Mouse (Mus musculus) heart, postnatal 36 days (tissue): ENCODE results near the gene B3gnt3. TPM values are rescaled to one million over a fixed set of nuclear protein-coding genes. Genes with fewer than 3 reads are reported as not detected.
"Not testable (repeated sequence)": the region's sequence is repeated elsewhere in the genome, so short reads cannot be mapped to it uniquely, and the experiment has no call there.

Source experiments
- DNase-seq, 2 experiments: peaks; one replicate each; pipeline ENCODE4 v3.0.0; 2021 to 2022
- intact Hi-C: fragments of 180-260 bp; cut with DNase I; formaldehyde crosslinking; loops from one replicate; pipeline ENCODE4 v1.15.1; 2025
- total RNA-seq, 2 experiments: library from RNA; stranded (reverse); gene quantifications; 2 replicates each; pipeline ENCODE4 v1.2.3; 2021

B3gnt3 gene
- total RNA-seq, 2 experiments from 2014 or later, result 6.5 to 7.5 TPM

DNA sequence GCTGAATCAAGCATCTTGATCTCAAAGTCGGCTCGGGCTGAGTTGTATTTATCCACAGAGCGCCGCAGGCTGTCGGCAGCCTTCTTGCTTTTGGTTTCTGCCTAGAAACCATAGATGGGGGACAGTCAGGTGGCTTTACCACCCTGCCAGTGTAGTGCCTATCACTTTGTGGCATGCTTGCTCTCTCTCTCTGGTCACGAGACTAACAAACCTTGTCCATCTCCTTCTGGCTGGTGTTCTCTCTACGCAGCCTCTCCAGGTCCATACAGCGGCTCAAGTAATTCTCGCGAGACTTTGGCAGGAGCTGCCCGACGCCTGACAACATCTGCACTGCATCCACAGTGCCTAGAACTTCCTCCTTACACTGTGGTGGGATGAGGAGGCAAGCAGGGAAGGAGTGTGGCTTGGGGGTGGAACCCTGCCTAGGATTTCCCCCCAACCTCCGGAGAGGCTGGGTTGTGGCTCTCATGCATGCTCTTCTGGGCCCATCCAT, 15.0 kb upstream of the B3gnt3 start:
- intact Hi-C loops, result no loop called here
- DNase-seq, result no peak

DNA sequence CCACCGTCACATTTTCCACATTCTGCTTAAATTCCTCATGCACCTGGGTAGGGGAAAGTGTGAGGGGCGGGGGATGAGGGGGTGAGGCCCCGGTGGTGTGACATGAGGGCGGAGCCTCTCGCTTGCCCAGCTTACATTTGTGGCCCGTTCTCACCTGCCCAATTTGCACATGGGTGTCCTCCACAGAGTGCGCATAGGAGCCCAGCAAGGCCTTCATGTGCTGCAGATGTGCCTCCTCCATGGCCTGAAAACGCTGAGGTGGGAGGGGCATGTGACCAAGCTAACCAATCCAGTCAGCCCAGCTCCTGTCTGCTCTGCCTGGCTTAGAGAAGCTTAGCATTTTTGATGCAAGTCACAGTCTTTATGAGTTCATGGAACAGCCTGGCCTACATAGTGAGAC, 13.9 kb upstream of the B3gnt3 start:
- intact Hi-C loops, result no loop called here

DNA sequence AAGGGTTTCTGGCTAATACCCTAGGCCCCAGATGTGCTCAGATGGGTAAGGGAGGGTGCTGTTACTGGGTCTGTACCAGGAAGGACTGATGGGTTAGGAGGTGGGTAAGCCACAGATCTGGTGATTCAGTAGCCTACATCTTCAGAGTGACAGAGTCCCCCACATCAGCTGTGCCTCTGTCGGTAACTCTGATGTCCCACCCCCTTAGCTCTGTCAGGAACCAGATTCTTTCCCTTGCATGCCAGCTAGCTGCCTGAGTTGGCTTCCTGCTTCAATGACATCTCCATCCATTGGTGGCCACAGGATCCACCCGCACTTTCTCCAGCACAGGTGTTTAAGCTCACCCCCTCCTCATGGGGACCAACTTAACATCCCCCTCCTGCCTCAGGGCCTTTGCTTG, 10.0 kb upstream of the B3gnt3 start:
- intact Hi-C loops, result no loop called here
- DNase-seq, result no peak

More for the DNA sequence above, 13.9 kb upstream of the B3gnt3 start:
- DNase-seq, result no peak

DNA sequence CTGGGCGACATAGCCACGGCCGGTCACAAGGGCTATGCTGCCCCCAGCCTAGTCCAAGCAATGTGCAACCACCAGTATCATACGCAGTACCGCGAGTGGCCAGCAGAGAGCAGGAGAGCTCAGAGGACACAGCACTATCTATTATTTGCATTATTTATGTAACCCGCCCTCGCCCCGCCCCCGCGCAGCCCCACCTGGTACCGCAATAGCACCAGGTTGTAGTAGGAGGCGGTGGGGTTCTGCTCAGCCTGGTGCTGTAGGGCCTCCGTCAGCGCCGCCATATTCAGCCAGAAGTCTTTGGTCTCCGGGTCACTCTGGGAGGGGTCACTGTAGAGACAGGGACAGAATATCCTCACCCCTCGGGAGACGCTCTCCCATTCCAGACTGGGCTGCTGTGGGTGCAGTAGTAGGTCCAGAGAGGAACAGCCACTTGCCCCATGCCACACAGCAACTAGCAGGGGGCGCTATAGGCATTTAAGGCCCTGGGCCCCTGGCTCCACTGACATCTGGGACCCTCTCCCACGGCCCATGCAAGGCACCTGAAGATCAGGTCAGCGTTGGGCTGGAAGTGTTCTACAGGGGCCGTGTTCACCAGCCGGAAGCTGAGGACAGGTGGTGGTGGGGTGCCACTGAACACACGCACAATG, 8.3 kb upstream of the B3gnt3 start:
- intact Hi-C loops, result loop anchor here (2.0 kb wide), 1 partner anchor 21 kb away; no protein-coding TSS in a partner anchor

DNA sequence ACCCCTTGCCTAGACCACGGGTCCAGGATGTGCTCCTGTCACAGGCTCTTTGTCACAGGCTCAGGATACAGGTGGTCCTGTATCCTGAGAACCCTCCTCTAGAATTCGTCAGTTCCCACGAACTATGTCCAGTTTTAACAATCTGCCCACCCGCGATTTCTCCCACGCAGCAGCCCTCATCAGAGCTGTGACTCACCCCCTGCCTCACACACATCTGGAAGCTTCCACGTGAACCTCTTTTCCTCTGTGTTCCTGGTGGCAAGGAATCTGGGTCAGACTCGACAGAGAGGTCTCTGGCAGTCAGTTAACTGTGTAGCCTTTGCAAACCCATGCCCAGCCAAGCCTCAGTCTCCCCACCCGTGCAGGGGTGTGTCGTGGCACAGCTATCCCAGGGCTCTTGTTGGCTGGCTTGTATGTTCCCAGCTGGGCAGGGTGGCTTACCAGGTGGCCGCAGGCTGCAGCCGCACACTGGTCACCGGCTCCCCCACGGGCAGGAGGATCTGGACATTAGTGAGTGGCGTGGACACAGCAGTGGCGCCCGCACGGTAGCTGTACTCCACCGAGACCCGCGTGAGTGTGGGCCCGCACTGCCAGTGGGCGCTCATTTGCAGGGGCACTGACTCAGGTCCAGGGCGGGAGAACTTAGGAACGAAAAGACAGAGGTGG, 7.7 kb upstream of the B3gnt3 start:
- intact Hi-C loops, result loop anchor here (2.0 kb wide), 1 partner anchor 22 kb away; no protein-coding TSS in a partner anchor
- DNase-seq, result no peak

More for the DNA sequence above, 8.3 kb upstream of the B3gnt3 start:
- DNase-seq, result peak; percentile 74 to 88

DNA sequence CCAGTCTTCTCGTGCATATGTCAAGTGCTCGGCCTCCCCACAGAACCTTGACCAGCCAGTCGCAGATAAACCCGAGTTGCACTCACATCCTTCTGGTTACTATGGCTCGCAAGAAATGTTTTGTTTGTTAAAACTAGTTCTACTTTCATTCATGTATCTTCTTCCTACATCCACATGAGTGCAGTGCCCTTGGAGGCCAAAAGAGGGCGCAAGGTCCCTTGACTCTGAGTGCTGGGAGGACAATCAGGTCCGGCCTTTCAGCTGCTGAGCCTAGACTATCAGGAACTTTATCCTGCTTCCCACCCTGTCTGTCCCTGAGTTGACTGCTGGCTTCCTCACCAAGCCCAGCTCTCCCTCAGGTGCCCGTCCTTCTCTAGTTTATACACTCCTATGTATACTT, 6.3 kb upstream of the B3gnt3 start:
- DNase-seq, result peak in 1 of 2 experiments; percentile 57
- intact Hi-C loops, result loop anchor here (2.0 kb wide), 1 partner anchor 23 kb away; no protein-coding TSS in a partner anchor

DNA sequence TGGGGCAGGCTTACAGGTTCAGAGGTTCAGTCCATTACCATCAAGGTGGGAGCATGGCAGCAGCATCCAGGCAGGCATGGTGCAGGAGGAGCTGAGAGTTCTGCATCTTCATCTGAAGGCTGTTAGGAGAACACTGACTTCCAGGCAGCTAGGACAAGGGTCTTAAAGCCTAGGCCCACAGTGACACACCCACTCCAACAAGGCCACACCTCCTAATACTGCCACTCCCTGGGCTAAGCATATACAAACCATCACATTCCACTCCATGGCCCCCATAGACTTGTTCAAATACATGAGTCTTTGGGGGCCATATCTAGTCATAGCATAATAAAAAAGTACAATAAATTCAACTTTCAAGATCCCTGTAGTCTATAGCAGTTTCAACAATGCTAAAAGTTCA, 1.8 kb upstream of the B3gnt3 start:
- DNase-seq, intact Hi-C loops: not testable (repeated sequence)

DNA sequence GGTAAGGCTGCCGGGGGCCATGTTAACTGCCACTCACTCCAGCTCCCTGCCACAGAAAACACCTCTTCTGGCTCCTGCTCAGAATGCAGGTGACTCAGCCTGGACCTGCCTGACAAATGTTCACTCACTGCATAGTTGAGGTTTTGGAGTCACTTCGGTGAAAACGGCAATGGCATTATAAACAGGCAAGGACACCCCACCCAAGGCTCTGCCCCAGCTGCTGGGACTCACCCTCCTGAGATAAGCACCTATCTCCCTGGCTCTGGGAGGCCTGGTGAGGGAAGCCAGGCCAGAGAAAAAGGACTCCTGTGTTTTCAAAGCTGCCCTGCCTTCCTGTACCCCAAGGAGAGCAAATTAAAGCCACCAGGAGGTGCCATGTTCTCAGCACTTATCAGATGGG, 1.3 kb upstream of the B3gnt3 start:
- intact Hi-C loops, result no loop called here
- DNase-seq, result no peak

DNA sequence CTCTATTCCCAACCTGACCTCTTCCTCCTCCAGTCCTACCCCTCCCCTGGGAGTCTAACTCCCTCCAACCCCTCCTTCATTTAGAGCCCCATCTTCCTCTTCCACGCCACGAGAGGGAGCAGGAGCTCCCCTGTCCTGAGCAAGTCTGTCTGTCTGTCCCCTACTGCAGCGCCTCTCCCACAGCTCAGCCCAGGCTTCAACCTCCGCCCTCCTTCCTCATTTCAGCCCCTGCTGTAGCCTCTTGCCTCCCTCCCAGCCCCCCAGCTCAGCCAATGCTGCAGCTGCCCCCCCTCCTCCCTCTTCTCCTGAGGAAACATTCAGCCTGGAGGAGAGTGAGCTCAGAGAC, 471 bp upstream of the B3gnt3 start:
- intact Hi-C loops, result no loop called here
- no peak for DNase-seq

DNA sequence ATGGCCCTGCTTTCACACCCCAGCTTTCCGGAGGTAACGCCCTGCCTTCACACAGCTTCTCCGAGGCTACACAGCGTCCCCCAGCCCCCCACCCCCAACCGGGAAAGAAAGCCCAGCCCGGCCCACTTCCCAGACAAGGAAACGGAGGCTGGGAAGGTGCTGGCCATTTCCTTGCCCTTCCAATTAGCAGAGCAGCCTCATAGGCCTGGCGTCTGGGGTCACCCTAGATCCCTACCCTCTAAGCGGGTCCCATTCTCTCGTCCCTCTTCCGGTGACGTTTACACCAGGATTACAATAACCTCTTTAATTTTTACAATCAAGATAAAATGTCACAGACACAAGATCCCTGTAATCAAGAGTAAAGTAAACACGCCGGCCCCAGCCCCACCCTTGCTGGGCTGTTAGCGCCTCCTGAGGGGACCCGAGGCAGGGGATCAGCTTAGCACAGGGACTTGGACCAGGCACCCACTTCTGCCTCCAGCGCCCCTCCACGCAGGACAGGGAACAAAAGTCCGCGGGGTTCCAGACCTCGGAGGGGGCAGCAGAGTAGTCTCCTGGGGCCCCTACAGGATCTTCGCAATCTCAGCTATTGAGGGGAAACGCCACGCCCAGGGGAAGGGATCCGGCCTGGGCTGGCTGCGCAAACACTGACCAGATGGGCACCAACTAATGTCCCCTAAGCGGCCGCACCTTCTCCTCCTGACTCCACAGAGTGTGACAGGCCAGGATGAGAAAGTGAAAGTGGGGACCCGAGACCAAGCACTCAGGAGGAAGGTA, 908 bp downstream of the B3gnt3 start:
- intact Hi-C loops, result loop anchor here (2.0 kb wide), 1 partner anchor 24 kb away; the partner anchor contains the start of gene Jak3
- DNase-seq, result peak; percentile 44 to 58

DNA sequence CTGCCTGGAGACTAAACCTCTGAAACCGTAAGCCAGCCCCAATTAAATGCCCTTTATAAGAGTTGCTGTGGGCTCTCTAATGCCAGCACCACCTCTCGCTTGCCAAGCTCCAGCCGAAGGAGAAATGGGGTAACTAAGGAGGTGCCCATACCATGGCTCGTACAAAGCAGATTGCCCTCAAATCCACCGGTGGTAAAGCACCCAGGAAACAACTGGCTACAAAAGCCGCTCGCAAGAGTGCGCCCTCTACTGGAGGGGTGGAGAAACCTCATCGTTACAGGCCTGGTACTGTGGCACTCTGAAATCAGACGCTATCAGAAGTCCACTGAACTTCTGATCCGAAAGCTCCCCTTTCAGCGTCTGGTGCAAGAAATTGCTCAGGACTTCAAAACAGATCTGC, 6.1 kb downstream of the B3gnt3 start:
- intact Hi-C loops, DNase-seq: not testable (repeated sequence)

DNA sequence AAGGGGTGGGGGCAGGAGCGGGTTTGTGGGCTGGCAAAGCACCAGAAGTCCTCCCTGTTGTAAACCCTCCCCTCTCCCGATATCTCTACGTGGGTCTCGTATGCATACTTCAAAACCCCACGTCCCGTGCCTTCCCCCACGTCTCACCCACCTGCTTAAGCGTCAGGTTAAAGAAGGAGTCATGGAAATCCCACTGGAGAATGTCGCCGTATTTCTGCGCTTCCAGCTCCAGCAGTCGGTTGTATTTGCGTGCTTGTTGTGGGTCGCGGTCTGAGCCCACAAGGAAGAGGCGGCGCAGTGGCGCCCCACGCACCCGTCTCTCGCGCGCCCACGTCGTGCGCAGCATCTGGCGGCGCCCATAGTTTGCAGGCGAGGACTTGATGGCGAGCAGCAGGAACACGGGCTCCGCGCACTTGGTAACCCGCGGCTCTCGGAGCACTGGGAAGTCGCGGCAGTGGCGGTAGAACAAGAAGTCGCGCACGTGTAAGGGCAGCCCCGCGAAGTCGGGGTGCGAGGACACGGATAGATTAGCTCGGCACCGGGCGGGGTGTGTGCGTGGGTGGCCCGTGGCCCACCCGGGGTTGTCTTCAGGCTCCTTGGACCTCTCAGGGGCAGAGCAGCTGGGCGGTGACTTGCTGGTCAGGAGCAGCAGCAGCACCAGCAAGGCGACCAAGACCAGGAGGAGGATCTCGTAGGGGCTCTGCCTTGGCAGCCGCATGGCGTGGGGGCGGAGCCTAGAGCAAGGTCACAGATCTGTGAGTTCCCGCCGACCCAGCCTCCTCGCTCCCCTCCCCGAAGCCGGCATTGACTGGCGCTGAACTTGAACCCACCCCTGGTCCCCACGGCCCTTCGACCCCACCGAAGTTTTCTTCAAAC, 8.2 kb downstream of the B3gnt3 start:
- DNase-seq, result no peak
- intact Hi-C loops, result no loop called here

DNA sequence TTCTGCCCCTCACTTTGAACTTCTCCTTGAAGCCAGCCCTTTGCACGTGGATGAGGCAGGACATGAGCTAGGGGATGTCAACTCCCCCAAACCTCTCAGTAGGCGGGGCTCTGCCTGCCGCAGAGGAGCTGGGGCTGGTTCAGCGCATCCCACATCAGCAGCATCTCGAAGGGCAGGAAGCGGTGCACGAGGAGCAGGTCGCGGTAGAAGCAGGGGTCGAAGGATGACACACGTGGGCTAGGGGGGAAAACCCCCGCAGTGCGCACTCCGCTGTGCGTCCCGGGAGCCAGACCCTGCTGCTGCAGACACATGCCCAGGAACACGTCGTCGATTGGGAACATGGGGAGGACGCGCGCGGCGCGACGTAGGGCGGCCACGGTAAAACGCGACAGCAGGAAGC, 9.1 kb downstream of the B3gnt3 start:
- intact Hi-C loops, result no loop called here
- DNase-seq, result no peak

DNA sequence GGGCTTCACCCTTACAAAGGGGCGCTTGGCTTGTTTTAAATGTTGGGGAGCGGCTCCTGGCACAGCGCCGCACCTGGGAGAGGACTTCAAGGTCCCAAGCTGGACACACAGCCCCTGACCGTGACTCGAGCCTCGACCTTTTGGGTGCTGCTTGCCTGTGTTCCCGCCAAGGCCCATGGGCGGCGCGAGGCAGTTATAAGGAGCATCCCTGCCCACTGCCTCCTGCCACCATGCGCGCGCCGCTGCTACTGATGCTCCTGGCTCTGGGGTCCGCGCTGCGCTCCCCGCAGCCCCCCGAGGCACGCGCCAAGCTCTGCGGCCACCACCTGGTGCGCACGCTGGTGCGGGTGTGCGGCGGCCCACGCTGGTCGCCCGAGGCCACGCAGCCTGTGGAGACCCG, 12.6 kb downstream of the B3gnt3 start, which contains the start of gene Insl3:
Gene Insl3 (plus strand): TSS at position 187 of the 400 bp plus-strand sequence.
- no peak for DNase-seq
- intact Hi-C loops, result no loop called here

DNA sequence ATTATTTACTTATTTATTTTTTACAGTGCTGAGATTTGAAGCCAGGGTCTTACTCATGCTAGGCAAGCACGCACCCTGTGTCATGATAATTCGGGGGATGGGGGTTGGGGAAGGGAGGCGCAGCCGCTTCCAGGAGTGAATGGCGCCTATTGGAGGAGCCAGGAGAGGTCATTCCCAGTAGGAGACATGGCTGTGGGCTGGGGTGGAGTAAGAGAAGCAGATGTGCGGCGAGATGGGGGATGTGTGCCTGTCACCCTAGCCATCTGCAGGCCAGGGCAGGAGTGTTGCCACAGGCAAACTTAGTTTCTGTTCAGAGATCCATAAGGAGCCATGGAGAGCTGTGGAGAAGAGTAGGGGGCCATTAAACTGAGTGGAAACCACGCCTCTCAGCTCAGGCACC, 14.0 kb downstream of the B3gnt3 start:
- no peak for DNase-seq
- intact Hi-C loops, result no loop called here

DNA sequence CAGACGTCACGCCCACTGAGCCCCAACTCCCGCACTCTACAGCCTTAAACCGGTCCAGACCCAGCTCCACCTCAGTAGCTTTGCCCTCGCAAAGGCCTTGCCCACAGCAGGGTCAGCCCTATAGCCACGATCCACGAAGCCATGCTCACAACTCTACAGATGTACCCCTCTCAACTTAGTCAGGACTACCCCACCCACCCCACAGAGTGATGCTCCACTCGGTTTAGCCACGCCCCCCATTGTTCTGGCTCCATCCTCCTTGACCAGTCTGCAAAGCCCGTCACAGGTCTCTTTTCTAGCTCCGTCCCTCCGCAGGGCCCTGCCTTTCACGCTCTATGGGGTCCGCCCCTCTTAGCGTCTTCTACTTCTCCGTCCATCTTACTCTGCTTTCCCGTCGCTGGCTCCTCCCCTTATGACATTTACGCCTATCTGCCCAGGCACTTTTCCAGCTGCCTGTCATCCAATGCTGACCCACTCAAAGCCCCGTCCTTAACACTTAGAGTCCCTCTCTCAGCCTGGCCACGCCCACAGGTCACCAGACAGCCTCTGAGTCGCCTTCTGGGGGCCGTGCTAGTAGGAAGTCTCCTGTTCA, 15.3 kb downstream of the B3gnt3 start:
- intact Hi-C loops, result no loop called here
- DNase-seq, result no peak

DNA sequence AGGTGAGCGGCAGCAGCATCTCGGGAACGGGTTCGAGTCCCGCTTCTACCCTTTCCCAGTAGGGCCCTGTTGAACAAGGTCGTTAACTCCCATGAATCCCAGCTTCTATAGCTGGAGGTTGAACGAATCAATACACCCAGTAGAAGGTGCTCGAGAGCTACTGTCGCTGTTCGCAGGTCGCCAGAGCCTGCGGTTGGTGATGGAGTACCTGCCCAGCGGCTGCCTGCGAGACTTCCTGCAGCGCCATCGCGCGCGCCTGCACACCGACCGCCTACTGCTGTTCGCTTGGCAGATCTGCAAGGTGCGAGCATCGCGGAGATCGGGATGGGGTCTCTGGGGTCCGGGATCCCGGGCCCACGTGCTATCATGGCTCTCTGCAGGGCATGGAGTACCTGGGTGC, 16.0 kb downstream of the B3gnt3 start:
- DNase-seq, result no peak
- intact Hi-C loops, result no loop called here

DNA sequence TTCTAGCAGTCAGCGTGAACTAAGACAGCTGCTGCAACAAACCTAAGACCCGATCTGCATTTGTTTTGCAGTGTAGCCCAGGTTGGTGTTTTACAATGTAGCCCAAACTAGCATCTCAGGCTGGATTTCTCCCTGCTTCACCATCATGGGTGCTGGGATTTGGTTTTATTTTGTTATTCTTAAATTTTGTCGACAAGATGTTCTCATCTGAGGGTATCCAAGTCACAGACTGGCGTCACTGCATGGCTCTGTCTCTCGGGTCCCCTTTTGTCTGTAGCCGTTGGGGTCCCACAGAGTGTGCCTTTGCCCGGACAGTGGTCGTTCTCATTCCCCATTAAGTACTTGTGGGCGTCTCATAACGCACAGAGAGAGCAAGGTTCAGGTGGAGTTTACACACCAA, 16.9 kb downstream of the B3gnt3 start:
- DNase-seq, result no peak
- intact Hi-C loops, result no loop called here

DNA sequence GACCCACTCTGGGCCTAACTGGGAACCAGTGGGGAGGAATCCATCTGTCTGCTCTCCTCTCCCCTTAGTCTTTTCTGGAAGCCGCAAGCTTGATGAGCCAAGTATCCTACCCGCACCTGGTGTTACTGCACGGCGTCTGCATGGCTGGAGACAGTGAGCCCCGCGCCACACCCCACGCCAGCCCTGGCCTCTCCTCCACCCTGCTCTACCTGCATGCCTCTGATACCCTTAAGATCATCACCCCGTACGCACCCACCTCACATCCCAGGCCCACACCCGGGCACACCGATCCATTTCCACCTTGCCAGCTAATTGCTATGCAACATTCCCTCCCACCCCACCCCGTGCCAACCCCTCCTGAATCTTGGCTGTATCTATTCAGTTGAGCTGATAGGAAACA, 18.8 kb downstream of the B3gnt3 start:
- no peak for DNase-seq
- intact Hi-C loops, result no loop called here

DNA sequence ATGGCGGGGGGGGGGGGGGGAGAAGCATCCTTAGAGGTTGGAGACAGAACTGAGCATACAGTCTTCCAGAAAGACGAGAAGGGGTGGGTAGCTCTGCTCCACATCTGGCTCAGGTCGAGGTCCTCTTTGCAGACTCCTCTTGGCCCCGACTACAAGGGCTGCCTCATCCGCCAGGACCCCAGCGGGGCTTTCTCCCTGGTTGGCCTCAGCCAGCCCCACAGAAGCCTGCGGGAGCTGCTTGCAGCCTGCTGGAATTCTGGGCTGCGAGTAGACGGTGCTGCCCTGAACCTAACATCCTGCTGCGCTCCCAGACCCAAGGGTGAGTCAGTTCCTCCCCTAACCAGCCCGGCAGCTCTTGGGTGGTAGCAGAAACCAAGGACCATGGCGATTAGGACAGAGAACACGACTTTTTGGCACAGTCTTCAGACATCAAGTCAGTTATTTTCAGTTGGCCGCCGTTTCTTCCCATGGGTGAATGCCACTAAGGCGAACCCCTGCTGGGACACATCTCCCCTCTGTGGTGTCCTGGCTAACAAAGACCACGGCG, 20.1 kb downstream of the B3gnt3 start:
- no peak for DNase-seq
- intact Hi-C loops, result no loop called here
